Mouse (Mus musculus) hematopoietic multipotent progenitor cell, adult 10-12 weeks (in vitro differentiated cells): ENCODE measurements around the gene Nkiras2. TPM values are rescaled to one million over a fixed set of nuclear protein-coding genes. Genes with fewer than 3 reads are reported as not detected.

Experiments used
- polyA plus RNA-seq: library from polyadenylated mRNA; stranded (reverse); fragments of >175 nt; gene quantifications from 2 replicates; pipeline ENCODE4 v1.2.3, GENCODE M21; 2012; ENCODE audit warnings: low replicate concordance

Nkiras2 gene
- polyA plus RNA-seq, result 28.6 and 48.1 TPM in 2 replicates

GRCm38 (mm10) chr11:100618761-100619484 lies at the start of gene Nkiras2:
Nkiras2 (plus strand) TSS chr11:100619244.

GRCm38 (mm10) chr11:100574708-100575483 lies 44.1 kb upstream of the Nkiras2 start, which contains the start of gene Cnp:
Cnp (plus strand) TSS chr11:100574904.

GRCm38 (mm10) chr11:100619982-100620381 lies 938 bp downstream of the Nkiras2 start, which contains the start of gene Dnajc7:
Dnajc7 (minus strand) TSS chr11:100620168.

Other genes with a start within 250 kb of the Nkiras2 start
- gene Jup, start 221.5 kb upstream of the Nkiras2 start, polyA plus RNA-seq, result 74.3 and 86.7 TPM in 2 replicates
- gene P3h4, start 204.4 kb upstream of the Nkiras2 start, polyA plus RNA-seq, result 0.47 and 1.6 TPM in 2 replicates
- 0.67 and 1.0 TPM in 2 replicates for gene Fkbp10, start 203.5 kb upstream of the Nkiras2 start, polyA plus RNA-seq
- gene Nt5c3b, start 177.4 kb upstream of the Nkiras2 start, polyA plus RNA-seq, result 63.7 and 93.8 TPM in 2 replicates
- 0.15 TPM in 1 of 2 replicates, not detected in the other for gene Klhl10, start 177.3 kb upstream of the Nkiras2 start, polyA plus RNA-seq
- 2.8 and 4.1 TPM in 2 replicates for gene Klhl11, start 146.5 kb upstream of the Nkiras2 start, polyA plus RNA-seq
- gene Acly, start 91.2 kb upstream of the Nkiras2 start, polyA plus RNA-seq, result 9.1 and 48.3 TPM in 2 replicates
- gene Ttc25, start 73.6 kb upstream of the Nkiras2 start, polyA plus RNA-seq, result 0.06 and 0.10 TPM in 2 replicates
- gene Cnp, start 44.3 kb upstream of the Nkiras2 start, polyA plus RNA-seq, result 106 and 177 TPM in 2 replicates
- gene Dnajc7, start 924 bp downstream of the Nkiras2 start, polyA plus RNA-seq, result 83.6 and 158 TPM in 2 replicates
- 0.10 and 1.0 TPM in 2 replicates for gene Zfp385c, start 73.2 kb downstream of the Nkiras2 start, polyA plus RNA-seq
- 28.1 and 48.4 TPM in 2 replicates for gene Dhx58, start 85.0 kb downstream of the Nkiras2 start, polyA plus RNA-seq
- gene Kat2a, start 93.2 kb downstream of the Nkiras2 start, polyA plus RNA-seq, result 43.0 and 46.2 TPM in 2 replicates
- gene Hspb9, start 94.6 kb downstream of the Nkiras2 start, polyA plus RNA-seq, result 0.34 TPM in 1 of 2 replicates, not detected in the other
- 333 and 444 TPM in 2 replicates for gene Rab5c, start 119.0 kb downstream of the Nkiras2 start, polyA plus RNA-seq
- gene Kcnh4, start 140.7 kb downstream of the Nkiras2 start, polyA plus RNA-seq, result 1.9 and 2.0 TPM in 2 replicates
- gene Hcrt, start 143.7 kb downstream of the Nkiras2 start, polyA plus RNA-seq, result not detected in 2 replicates
- gene Ghdc, start 151.7 kb downstream of the Nkiras2 start, polyA plus RNA-seq, result 10.9 and 12.2 TPM in 2 replicates
- gene Stat5b, start 231.5 kb downstream of the Nkiras2 start, polyA plus RNA-seq, result 50.6 and 56.2 TPM in 2 replicates
- 23.5 and 32.6 TPM in 2 replicates for gene Stat5a, start 240.1 kb downstream of the Nkiras2 start, polyA plus RNA-seq